Mouse (Mus musculus) stomach, embryonic 15.5 days (tissue): ENCODE data around the gene Cmss1. TPM values are rescaled to one million over a fixed set of nuclear protein-coding genes. Genes with fewer than 3 reads are reported as not detected.
A peak's percentile ranks its signal among the peaks of the same experiment; 100 is the strongest.

Experiments
- ATAC-seq: fragments of 200-750 bp; cut with Nextera tagmentation; 2 replicates; pipeline ENCODE4 v1.8.0; 2017; ENCODE audit warnings: low read depth, moderate number of reproducible peaks, moderate TSS enrichment; ENCODE audit not compliant: insufficient read depth, low FRiP score
- H3K27ac ChIP-seq: fragments of 300-500 bp; sonication (generic); 2 replicates; pipeline ENCODE4 v1.5.1; 2015; ENCODE audit warnings: mild to moderate bottlenecking, inconsistent platforms
- H3K27me3 ChIP-seq: fragments of 300-500 bp; sonication (generic); replicated peaks from 2 replicates; pipeline ENCODE4 v1.6.1; 2015; ENCODE audit warnings: inconsistent platforms
- H3K36me3 ChIP-seq: fragments of 300-500 bp; sonication (generic); 2 replicates; pipeline ENCODE4 v1.6.1; 2015; ENCODE audit warnings: inconsistent platforms
- H3K4me1 ChIP-seq: fragments of 300-500 bp; sonication (generic); 2 replicates; pipeline ENCODE4 v1.6.1; 2015; ENCODE audit warnings: inconsistent platforms
- H3K4me2 ChIP-seq: fragments of 300-500 bp; sonication (generic); 2 replicates; pipeline ENCODE4 v1.6.1; 2015; ENCODE audit warnings: mild to moderate bottlenecking, inconsistent platforms
- H3K4me3 ChIP-seq: fragments of 300-500 bp; sonication (generic); replicated peaks from 2 replicates; pipeline ENCODE4 v1.5.1; 2015; ENCODE audit warnings: inconsistent platforms
- H3K9ac ChIP-seq: fragments of 300-500 bp; sonication (generic); 2 replicates; pipeline ENCODE4 v1.6.1; 2015; ENCODE audit warnings: inconsistent platforms
- H3K9me3 ChIP-seq: fragments of 300-500 bp; sonication (generic); 2 replicates; pipeline ENCODE4 v1.6.1; 2016; ENCODE audit warnings: inconsistent platforms
- WGBS: fragments of 180-500 bp; shearing (Covaris S2); methylation state at CpG from one replicate; pipeline ENCODE4 v1.1.7; 2015; 5-methylcytosine and 5-hydroxymethylcytosine counted together
- polyA plus RNA-seq: library from polyadenylated mRNA; unstranded; fragments of >200 nt; fragmentation: Nextera tagmentation; extraction: Ambion mirVana; gene quantifications from 2 replicates; pipeline ENCODE4 v1.2.1, GENCODE M21; 2015

Gene Cmss1
- polyA plus RNA-seq, result 45.0 and 45.8 TPM in 2 replicates

- H3K4me1 ChIP-seq, result peaks cover 5% of the 10 kb centered on the region
- H3K4me3 ChIP-seq, result peak within 1 kb of the TSS; percentile 97
- H3K9me3 ChIP-seq, result no peaks in the 10 kb centered on the region
- peak; percentile 85 for ATAC-seq
- peak within 1 kb of the TSS; percentile 70 for H3K4me2 ChIP-seq
- WGBS, result under 1% methylated on average over 64 of the region's 64 CpGs
- H3K27me3 ChIP-seq, result no peaks in the 10 kb centered on the region
- peak within 1 kb of the TSS; percentile 73; the same call in 1 of the 2 replicates for H3K27ac ChIP-seq
- peak within 1 kb of the TSS; percentile 69 for H3K9ac ChIP-seq
- no peaks in the 10 kb centered on the region for H3K36me3 ChIP-seq
Observed at GRCm38 (mm10) chr16:57606444-57607227, at the start of gene Cmss1. TSS of gene Cmss1 (minus strand) at chr16:57606864.

GRCm38 (mm10) chr16:57649888-57650287, 43.2 kb upstream of the Cmss1 start:
- Histone ChIP-seq H3K27me3 (no peaks in the 10 kb centered on the region), H3K36me3 (no peaks in the 10 kb centered on the region), H3K9me3 (no peaks in the 10 kb centered on the region), H3K4me2 (no peak overlapping the region), H3K9ac (no peak overlapping the region), H3K4me3 (no peak overlapping the region), H3K4me1 (no peaks in the 10 kb centered on the region), H3K27ac (no peak overlapping the region)
- 30% methylated on average over 2 of the region's 2 CpGs for WGBS
- ATAC-seq, result no peak

- no peak for ATAC-seq
Observed at GRCm38 (mm10) chr16:57641346-57641885, 34.8 kb upstream of the Cmss1 start.

GRCm38 (mm10) chr16:57634766-57635165, 28.1 kb upstream of the Cmss1 start:
- Histone ChIP-seq H3K4me2 (no peak overlapping the region), H3K4me1 (no peaks in the 10 kb centered on the region), H3K27ac (no peak overlapping the region), H3K9ac (no peak overlapping the region), H3K36me3 (no peaks in the 10 kb centered on the region), H3K4me3 (no peak overlapping the region), H3K9me3 (no peaks in the 10 kb centered on the region), H3K27me3 (no peaks in the 10 kb centered on the region)
- WGBS, result 34% methylated on average over 5 of the region's 5 CpGs
- ATAC-seq, result no peak

More at GRCm38 (mm10) chr16:57641346-57641885, 34.8 kb upstream of the Cmss1 start:
- no peak overlapping the region for H3K27ac ChIP-seq
- H3K9me3 ChIP-seq, result no peaks in the 10 kb centered on the region
- H3K9ac ChIP-seq, result no peak overlapping the region
- H3K4me2 ChIP-seq, result no peak overlapping the region
- 80% methylated on average over 10 of the region's 10 CpGs for WGBS
- H3K4me3 ChIP-seq, result no peak overlapping the region
- no peaks in the 10 kb centered on the region for H3K36me3 ChIP-seq
- H3K27me3 ChIP-seq, result no peaks in the 10 kb centered on the region
- no peaks in the 10 kb centered on the region for H3K4me1 ChIP-seq

GRCm38 (mm10) chr16:57634191-57634590, 27.5 kb upstream of the Cmss1 start:
- WGBS, result 10% methylated on average over 6 of the region's 6 CpGs
- H3K4me2 ChIP-seq, result no peak overlapping the region
- no peaks in the 10 kb centered on the region for H3K4me1 ChIP-seq
- ATAC-seq, result no peak
- no peaks in the 10 kb centered on the region for H3K36me3 ChIP-seq
- no peaks in the 10 kb centered on the region for H3K9me3 ChIP-seq
- H3K27ac ChIP-seq, result no peak overlapping the region
- no peak overlapping the region for H3K9ac ChIP-seq
- no peaks in the 10 kb centered on the region for H3K27me3 ChIP-seq
- no peak overlapping the region for H3K4me3 ChIP-seq

- Histone ChIP-seq H3K4me2 (no peak overlapping the region), H3K36me3 (no peaks in the 10 kb centered on the region), H3K4me3 (no peak overlapping the region), H3K4me1 (peaks cover 5% of the 10 kb centered on the region), H3K27ac (no peak overlapping the region), H3K9ac (no peak overlapping the region), H3K27me3 (no peaks in the 10 kb centered on the region), H3K9me3 (no peaks in the 10 kb centered on the region)
- no peak for ATAC-seq
- 3% methylated on average over 1 of the region's 1 CpGs for WGBS
Observed at GRCm38 (mm10) chr16:57611768-57612167, 5.1 kb upstream of the Cmss1 start.

GRCm38 (mm10) chr16:57601031-57601430, 5.6 kb downstream of the Cmss1 start:
- H3K9me3 ChIP-seq, result no peaks in the 10 kb centered on the region
- H3K4me2 ChIP-seq, result no peak overlapping the region
- no peaks in the 10 kb centered on the region for H3K4me1 ChIP-seq
- H3K27ac ChIP-seq, result no peak overlapping the region
- H3K27me3 ChIP-seq, result no peaks in the 10 kb centered on the region
- ATAC-seq, result no peak
- H3K36me3 ChIP-seq, result no peaks in the 10 kb centered on the region
- H3K4me3 ChIP-seq, result no peak overlapping the region
- H3K9ac ChIP-seq, result no peak overlapping the region

- Histone ChIP-seq H3K9ac (no peak overlapping the region), H3K4me3 (no peak overlapping the region), H3K9me3 (no peaks in the 10 kb centered on the region), H3K27me3 (no peaks in the 10 kb centered on the region), H3K36me3 (no peaks in the 10 kb centered on the region), H3K27ac (no peak overlapping the region), H3K4me1 (no peaks in the 10 kb centered on the region), H3K4me2 (no peak overlapping the region)
- no peak for ATAC-seq
- 65% methylated on average over 4 of the region's 4 CpGs for WGBS
Observed at GRCm38 (mm10) chr16:57597295-57597957, 9.2 kb downstream of the Cmss1 start.

- no peak overlapping the region for H3K9ac ChIP-seq
- H3K36me3 ChIP-seq, result no peaks in the 10 kb centered on the region
- H3K27me3 ChIP-seq, result no peaks in the 10 kb centered on the region
- no peak for ATAC-seq
- no peak overlapping the region for H3K4me3 ChIP-seq
- H3K27ac ChIP-seq, result no peak overlapping the region
- no peaks in the 10 kb centered on the region for H3K4me1 ChIP-seq
- H3K4me2 ChIP-seq, result no peak overlapping the region
- no peaks in the 10 kb centered on the region for H3K9me3 ChIP-seq
- 30% methylated on average over 7 of the region's 7 CpGs for WGBS
Observed at GRCm38 (mm10) chr16:57593422-57594157, 13.1 kb downstream of the Cmss1 start.

GRCm38 (mm10) chr16:57585201-57585600, 21.5 kb downstream of the Cmss1 start:
- 29% methylated on average over 3 of the region's 3 CpGs for WGBS
- Histone ChIP-seq H3K4me3 (no peak overlapping the region), H3K4me2 (no peak overlapping the region), H3K27me3 (no peaks in the 10 kb centered on the region), H3K27ac (no peak overlapping the region), H3K4me1 (no peaks in the 10 kb centered on the region), H3K9ac (no peak overlapping the region), H3K9me3 (no peaks in the 10 kb centered on the region), H3K36me3 (no peaks in the 10 kb centered on the region)
- no peak for ATAC-seq

GRCm38 (mm10) chr16:57582008-57582407, 24.7 kb downstream of the Cmss1 start:
- Histone ChIP-seq H3K4me2 (no peak overlapping the region), H3K9me3 (no peaks in the 10 kb centered on the region), H3K27ac (0 out of 2 replicates have a peak overlapping the region, but pooled peaks have one; percentile 42), H3K36me3 (no peaks in the 10 kb centered on the region), H3K27me3 (no peaks in the 10 kb centered on the region), H3K9ac (no peak overlapping the region), H3K4me1 (no peaks in the 10 kb centered on the region), H3K4me3 (no peak overlapping the region)
- WGBS, result 59% methylated on average over 2 of the region's 2 CpGs
- no peak for ATAC-seq
